Comparison of ENCODE assay signal across 32 mouse cellular contexts in genomic region chr16:87727250-87727649, GRCm38 (mm10). TPM values are rescaled to one million over a fixed set of nuclear protein-coding genes. Genes with fewer than 3 reads are reported as not detected.
DNase-seq lines count a peak whose midpoint lies in the region; ATAC-seq and TF ChIP-seq lines count a peak whose summit lies in the region.
"Had no signal": no experiment of that assay in that cellular context is flagged by ENCODE, and none has a peak within 500 bp of the region (broad histone marks: within the 10 kb centered on the region; RNA-seq: fewer than 3 reads in every experiment).

No protein-coding gene starts in this region.

- no peak for TF ChIP-seq CTCF in heart, postnatal 0 days (IDR thresholded peaks at IDR 0.05; ENCODE audit: low read depth)
- TF ChIP-seq CTCF in gastrocnemius, adult 2 months (IDR thresholded peaks at IDR 0.05) = no peak

- H3K4me2 ChIP-seq in forebrain, embryonic 14.5 days (ENCODE audit: low read length) = no peak overlapping the region
- no peak overlapping the region for H3K4me2 ChIP-seq in forebrain, embryonic 11.5 days (ENCODE audit: low read depth, low read length, severe bottlenecking)
- no peak overlapping the region for H3K4me2 ChIP-seq in heart, postnatal 0 days (ENCODE audit: low read depth, low read length)
- no peak overlapping the region for H3K4me2 ChIP-seq in intestine, embryonic 16.5 days (ENCODE audit: low read depth, low read length)
- H3K4me2 ChIP-seq: embryonic facial prominence, embryonic 12.5 days; heart, embryonic 12.5 days; intestine, embryonic 15.5 days; midbrain, embryonic 15.5 days; stomach, embryonic 15.5 days had no signal

- H3K27ac ChIP-seq in forebrain, embryonic 14.5 days (ENCODE audit: low read depth, low read length) = no peak overlapping the region
- no peak overlapping the region for H3K27ac ChIP-seq in forebrain, embryonic 11.5 days (ENCODE audit: low read depth, low read length)
- peak overlapping the region; percentile 78; the same call in 1 of the 2 replicates for H3K27ac ChIP-seq in heart, postnatal 0 days (ENCODE audit: low read depth)
- H3K27ac ChIP-seq in gastrocnemius, adult 2 months = no peak overlapping the region
- H3K27ac ChIP-seq in intestine, embryonic 16.5 days (ENCODE audit: low read length) = no peak overlapping the region
- H3K27ac ChIP-seq: embryonic facial prominence, embryonic 12.5 days; hindbrain, embryonic 10.5 days; intestine, embryonic 15.5 days; liver, embryonic 14.5 days; macrophage; midbrain, embryonic 10.5 days; midbrain, embryonic 15.5 days; stomach, embryonic 15.5 days had no signal

- no peak overlapping the region for H3K4me3 ChIP-seq in forebrain, embryonic 14.5 days (ENCODE audit: low read depth, low read length)
- H3K4me3 ChIP-seq in forebrain, embryonic 11.5 days (ENCODE audit: low read depth, low read length) = no peak overlapping the region
- H3K4me3 ChIP-seq in heart, postnatal 0 days (ENCODE audit: low read depth, low read length) = no peak overlapping the region
- no peak overlapping the region for H3K4me3 ChIP-seq in gastrocnemius, adult 2 months
- no peak overlapping the region for H3K4me3 ChIP-seq in intestine, embryonic 16.5 days (ENCODE audit: low read length)
- H3K4me3 ChIP-seq: embryonic facial prominence, embryonic 12.5 days; heart, embryonic 12.5 days; hindbrain, embryonic 10.5 days; intestine, embryonic 15.5 days; midbrain, embryonic 10.5 days; midbrain, embryonic 15.5 days; stomach, embryonic 15.5 days had no signal

- ATAC-seq in forebrain, embryonic 14.5 days = peak; percentile 63; the same call in 1 of the 2 replicates
- no peak for ATAC-seq in forebrain, embryonic 11.5 days (replicated peaks; ENCODE audit: low FRiP score)
- ATAC-seq in heart, postnatal 0 days (ENCODE audit: insufficient read depth, low read depth) = no peak
- no peak for ATAC-seq in intestine, embryonic 16.5 days
- ATAC-seq: hindbrain, embryonic 16.5 days; intestine, embryonic 15.5 days; midbrain, embryonic 15.5 days had no signal

- intact Hi-C loops in gastrocnemius, adult 2 months (cut with DNase I) = no loop called here

- H3K4me1 ChIP-seq in forebrain, embryonic 14.5 days (ENCODE audit: control insufficient read depth, insufficient read depth, low read length) = no peaks in the 10 kb centered on the region
- no peaks in the 10 kb centered on the region for H3K4me1 ChIP-seq in forebrain, embryonic 11.5 days (replicated peaks; ENCODE audit: control insufficient read depth, insufficient read depth, low read length)
- peaks cover 17% of the 10 kb centered on the region for H3K4me1 ChIP-seq in heart, postnatal 0 days (ENCODE audit: control insufficient read depth, insufficient read depth)
- H3K4me1 ChIP-seq in intestine, embryonic 16.5 days (ENCODE audit: control insufficient read depth, insufficient read depth, low read length) = peaks cover 15% of the 10 kb centered on the region
- H3K4me1 ChIP-seq: embryonic facial prominence, embryonic 12.5 days; hindbrain, embryonic 10.5 days; midbrain, embryonic 10.5 days; midbrain, embryonic 15.5 days; stomach, embryonic 15.5 days had no signal

- H3K9ac ChIP-seq in forebrain, embryonic 14.5 days (ENCODE audit: low read length) = no peak overlapping the region
- H3K9ac ChIP-seq in forebrain, embryonic 11.5 days (ENCODE audit: low read length) = no peak overlapping the region
- no peak overlapping the region for H3K9ac ChIP-seq in heart, postnatal 0 days (replicated peaks; ENCODE audit: low read depth, low read length)
- no peak overlapping the region for H3K9ac ChIP-seq in intestine, embryonic 16.5 days (ENCODE audit: low read depth, low read length)
- H3K9ac ChIP-seq: embryonic facial prominence, embryonic 12.5 days; heart, embryonic 12.5 days; intestine, embryonic 15.5 days; liver, embryonic 14.5 days; midbrain, embryonic 15.5 days; stomach, embryonic 15.5 days had no signal

- TF ChIP-seq EP300 in heart, postnatal 0 days (IDR thresholded peaks at IDR 0.05; ENCODE audit: low read depth) = no peak

- DNase-seq in forebrain, embryonic 14.5 days (ENCODE audit: low spot score) = peak; percentile 56
- no peak for DNase-seq in forebrain, embryonic 11.5 days (ENCODE audit: low spot score)
- DNase-seq in heart, postnatal 0 days (ENCODE audit: low spot score) = no peak
- DNase-seq in heart, adult 8-10 months (ENCODE audit: low spot score) = no peak
- peak; percentile 20 for DNase-seq in brain, adult 2 months (ENCODE audit: low read depth, low spot score)
- DNase-seq in thymus, postnatal 0 days (ENCODE audit: low spot score) = peak; percentile 72
- no peak for DNase-seq in gastrocnemius, adult 2 months
- DNase-seq: adrenal gland, adult 8-10 months; cerebellum, adult 11 months; cerebellum, adult 9-10 months; cerebellum, postnatal 36 days; embryo, embryonic 11 days; heart, postnatal 14 days; kidney, adult 8-10 months; kidney, postnatal 10 days; layer of hippocampus, adult 9-11 months; liver; lung, adult 2 months; lung, postnatal 10 days; right cerebral cortex, postnatal 25 days had no signal

- 68% methylated on average over 9 of the region's 9 CpGs for WGBS in forebrain, embryonic 14.5 days
- 84% methylated on average over 9 of the region's 9 CpGs for WGBS in forebrain, embryonic 11.5 days
- 63% methylated on average over 9 of the region's 9 CpGs for WGBS in heart, postnatal 0 days
- WGBS in intestine, embryonic 16.5 days = 67% methylated on average over 9 of the region's 9 CpGs

- no peaks in the 10 kb centered on the region for H3K9me3 ChIP-seq in forebrain, embryonic 14.5 days (replicated peaks; ENCODE audit: control insufficient read depth, low read length)
- H3K9me3 ChIP-seq in forebrain, embryonic 11.5 days (ENCODE audit: control insufficient read depth, low read length) = no peaks in the 10 kb centered on the region
- H3K9me3 ChIP-seq in heart, postnatal 0 days (replicated peaks; ENCODE audit: control insufficient read depth, low read length) = no peaks in the 10 kb centered on the region
- H3K9me3 ChIP-seq in intestine, embryonic 16.5 days (ENCODE audit: control insufficient read depth, low read length) = no peaks in the 10 kb centered on the region
- H3K9me3 ChIP-seq: embryonic facial prominence, embryonic 12.5 days; heart, embryonic 12.5 days; hindbrain, embryonic 10.5 days; intestine, embryonic 15.5 days; midbrain, embryonic 10.5 days; midbrain, embryonic 15.5 days; stomach, embryonic 15.5 days had no signal

- H3K27me3 ChIP-seq in forebrain, embryonic 14.5 days (replicated peaks; ENCODE audit: control insufficient read depth, insufficient read depth, low read length) = no peaks in the 10 kb centered on the region
- no peaks in the 10 kb centered on the region for H3K27me3 ChIP-seq in forebrain, embryonic 11.5 days (ENCODE audit: control insufficient read depth, insufficient read depth, low read length)
- no peaks in the 10 kb centered on the region for H3K27me3 ChIP-seq in heart, postnatal 0 days (ENCODE audit: control insufficient read depth, insufficient read depth, low read length)
- H3K27me3 ChIP-seq in intestine, embryonic 16.5 days (replicated peaks; ENCODE audit: control insufficient read depth, insufficient read depth, low read length) = no peaks in the 10 kb centered on the region
- H3K27me3 ChIP-seq: CH12.LX; embryonic facial prominence, embryonic 12.5 days; heart, embryonic 12.5 days; intestine, embryonic 15.5 days; midbrain, embryonic 15.5 days; stomach, embryonic 15.5 days had no signal

- peaks cover 66% of the 10 kb centered on the region for H3K36me3 ChIP-seq in forebrain, embryonic 14.5 days (ENCODE audit: control insufficient read depth, insufficient read depth, low read length)
- peaks cover 7% of the 10 kb centered on the region; the same call in 1 of the 2 replicates for H3K36me3 ChIP-seq in forebrain, embryonic 11.5 days (ENCODE audit: control insufficient read depth, insufficient read depth, low read length)
- H3K36me3 ChIP-seq in heart, postnatal 0 days (replicated peaks; ENCODE audit: control insufficient read depth, insufficient read depth, low read length) = peaks cover 60% of the 10 kb centered on the region
- H3K36me3 ChIP-seq in intestine, embryonic 16.5 days (ENCODE audit: control insufficient read depth, insufficient read depth, low read length) = peaks cover 17% of the 10 kb centered on the region

RNA-seq across cellular contexts. Expression of gene Bach1, which starts 28.5 kb away (rescaled TPM):
- 17.2 and 25.0 TPM in 2 replicates for polyA plus RNA-seq in forebrain, embryonic 14.5 days (2014; fragmentation: Nextera tagmentation; extraction: Ambion mirVana)
- polyA plus RNA-seq in forebrain, embryonic 11.5 days (2014; fragmentation: Nextera tagmentation; extraction: Ambion mirVana) = 18.5 and 18.9 TPM in 2 replicates
- total RNA-seq in heart, postnatal 0 days (2014; rRNA removed; ENCODE audit: low replicate concordance) = 19.2 and 27.0 TPM in 2 replicates
- polyA plus RNA-seq in heart, postnatal 0 days (2015; fragmentation: Nextera tagmentation; extraction: Ambion mirVana) = 5.1 and 5.4 TPM in 2 replicates
- 10 to 100 TPM; 19.3 to 30.9 (median 28.2) TPM for total RNA-seq in heart, adult 8-10 months (2022)
- 24.1 and 26.0 TPM in 2 replicates for polyA plus RNA-seq in thymus, postnatal 0 days (2015; fragmentation: Nextera tagmentation; extraction: Ambion mirVana)
- total RNA-seq in gastrocnemius, adult 2 months (2021) = 10 to 100 TPM; 18.0 to 28.2 TPM
- 16.6 and 18.2 TPM in 2 replicates for polyA plus RNA-seq in intestine, embryonic 16.5 days (2015; fragmentation: Nextera tagmentation; extraction: Ambion mirVana)

Comparison
In these comparisons a context has a peak if more than half of its experiments do, and no peak if none do; other contexts are left out.
1. DNase-seq: peak in forebrain, embryonic 14.5 days (single experiment), brain, adult 2 months (single experiment) and thymus, postnatal 0 days (single experiment); none in forebrain, embryonic 11.5 days (single experiment), heart, postnatal 0 days (single experiment), heart, adult 8-10 months (single experiment) and gastrocnemius, adult 2 months (single experiment).